ENCODE assay signal across 25 mouse cellular contexts in the genomic region with DNA sequence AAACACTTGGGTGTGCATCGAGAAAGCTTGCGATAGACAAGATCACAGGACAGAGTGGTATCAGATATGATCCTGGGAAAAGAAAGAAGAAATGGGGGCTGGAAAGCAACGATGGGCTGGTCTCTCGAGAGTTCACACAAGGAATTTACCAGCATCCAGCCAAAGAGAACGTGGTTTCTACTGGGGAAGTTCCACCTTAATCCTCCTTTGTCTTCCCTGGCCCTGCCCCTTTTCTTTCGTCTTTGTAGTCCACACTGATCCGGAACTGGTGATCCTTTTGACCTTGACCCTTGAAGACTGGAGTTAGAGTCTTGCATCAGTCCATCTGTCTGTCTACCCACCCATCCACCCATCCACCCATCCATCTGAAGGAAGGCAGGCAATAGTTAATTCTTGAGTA.
"Had no signal": no experiment of that assay in that cellular context is flagged by ENCODE, and none has a peak within 500 bp of the region (broad histone marks: within the 10 kb centered on the region; RNA-seq: fewer than 3 reads in every experiment).

No protein-coding gene starts in this region.

- H3K27ac ChIP-seq: gastrocnemius, adult 2 months; heart, embryonic 10.5 days; hindbrain, embryonic 10.5 days; hindbrain, embryonic 12.5 days; hindbrain, embryonic 14.5 days; intestine, embryonic 15.5 days; kidney, embryonic 15.5 days; kidney, postnatal 0 days; limb, embryonic 13.5 days; limb, embryonic 15.5 days; liver, embryonic 12.5 days; liver, embryonic 14.5 days had no signal

- H3K4me1 ChIP-seq: heart, embryonic 10.5 days; heart, embryonic 12.5 days; hindbrain, embryonic 10.5 days; hindbrain, embryonic 12.5 days; intestine, embryonic 15.5 days; kidney, embryonic 15.5 days; limb, embryonic 13.5 days; limb, embryonic 15.5 days; liver, embryonic 12.5 days had no signal

- H3K4me3 ChIP-seq: gastrocnemius, adult 2 months; heart, embryonic 10.5 days; heart, embryonic 12.5 days; hindbrain, embryonic 10.5 days; hindbrain, embryonic 12.5 days; intestine, embryonic 15.5 days; kidney, embryonic 15.5 days; limb, embryonic 13.5 days; limb, embryonic 15.5 days; liver, embryonic 12.5 days had no signal

- DNase-seq: gastrocnemius, adult 2 months; gastrocnemius, postnatal 10 days; gastrocnemius, postnatal 25 days; heart, adult 18-20 months; heart, postnatal 10 days; heart, postnatal 4 days; kidney, adult 18-20 months; kidney, adult 8-10 months; kidney, postnatal 14 days; kidney, postnatal 36 days; layer of hippocampus, adult 9-11 months; layer of hippocampus, postnatal 36 days; left cerebral cortex, postnatal 4 days had no signal
